Mouse (Mus musculus): ENCODE measurements around the gene Ubac1. TPM values are rescaled to one million over a fixed set of nuclear protein-coding genes. Genes with fewer than 3 reads are reported as not detected.

Ubac1 gene
- polyA plus RNA-seq, 1 experiment from 2014 or later: 95.6 TPM

DNA sequence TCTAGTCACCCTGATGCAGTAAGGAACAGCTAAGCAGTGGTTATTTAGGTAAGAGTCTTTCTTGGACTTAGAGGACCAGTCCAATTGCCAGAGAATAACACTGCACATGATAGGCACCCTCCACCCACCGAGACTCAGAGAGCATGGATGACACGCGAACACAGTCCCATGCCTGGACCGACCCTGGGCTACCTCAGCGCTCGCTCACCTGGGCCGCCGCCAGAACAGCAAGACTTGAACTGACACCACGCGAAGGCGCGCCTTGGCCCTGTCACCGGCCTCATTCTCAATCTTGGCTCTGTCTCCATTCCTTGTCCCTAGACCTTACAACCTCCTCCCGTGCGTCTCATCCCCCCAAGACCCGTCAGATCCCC lies 39.5 kb downstream of the Ubac1 start:
- H3K9me3 ChIP-seq (replicated peaks): no peaks in the 10 kb centered on the region
- 2% methylated on average over 16 of the region's 16 CpGs for WGBS
- peak overlapping the region; percentile 97 for H3K27ac ChIP-seq
- peak overlapping the region; percentile 97 for H3K4me3 ChIP-seq
- H3K4me1 ChIP-seq: peaks cover 31% of the 10 kb centered on the region
- DNase-seq (ENCODE audit: low spot score): peak; percentile 48
- H3K27me3 ChIP-seq (ENCODE audit: low read depth, poor library complexity, severe bottlenecking): peaks cover 14% of the 10 kb centered on the region
- H3K36me3 ChIP-seq: peaks cover 22% of the 10 kb centered on the region

DNA sequence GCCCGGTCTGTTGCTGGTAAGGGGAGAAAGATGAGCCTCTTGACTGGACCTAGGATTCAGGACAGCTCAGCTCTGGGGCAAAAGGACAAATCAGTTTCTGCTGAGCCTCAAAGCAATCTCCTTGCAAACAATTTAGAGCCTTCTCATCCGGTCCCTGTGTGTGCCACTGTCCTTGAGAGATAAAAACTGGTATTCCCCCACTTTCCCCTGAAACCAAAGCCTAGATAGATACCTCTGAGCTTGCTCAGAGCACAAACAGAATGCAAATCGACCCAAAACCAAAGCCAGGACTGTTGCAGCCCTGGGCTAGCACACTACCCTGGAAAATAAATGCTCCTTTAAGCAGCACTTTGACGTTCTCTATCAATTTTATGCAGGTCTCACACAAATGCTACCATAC lies 42.5 kb downstream of the Ubac1 start:
- Histone ChIP-seq H3K27ac (no peak overlapping the region), H3K9me3 (replicated peaks) (no peaks in the 10 kb centered on the region), H3K4me3 (no peak overlapping the region), H3K36me3 (peaks cover 40% of the 10 kb centered on the region), H3K27me3 (ENCODE audit: low read depth, poor library complexity, severe bottlenecking) (no peaks in the 10 kb centered on the region), H3K4me1 (peaks cover 27% of the 10 kb centered on the region)
- WGBS: 90% methylated on average over 4 of the region's 4 CpGs
- no peak for DNase-seq (ENCODE audit: low spot score)

DNA sequence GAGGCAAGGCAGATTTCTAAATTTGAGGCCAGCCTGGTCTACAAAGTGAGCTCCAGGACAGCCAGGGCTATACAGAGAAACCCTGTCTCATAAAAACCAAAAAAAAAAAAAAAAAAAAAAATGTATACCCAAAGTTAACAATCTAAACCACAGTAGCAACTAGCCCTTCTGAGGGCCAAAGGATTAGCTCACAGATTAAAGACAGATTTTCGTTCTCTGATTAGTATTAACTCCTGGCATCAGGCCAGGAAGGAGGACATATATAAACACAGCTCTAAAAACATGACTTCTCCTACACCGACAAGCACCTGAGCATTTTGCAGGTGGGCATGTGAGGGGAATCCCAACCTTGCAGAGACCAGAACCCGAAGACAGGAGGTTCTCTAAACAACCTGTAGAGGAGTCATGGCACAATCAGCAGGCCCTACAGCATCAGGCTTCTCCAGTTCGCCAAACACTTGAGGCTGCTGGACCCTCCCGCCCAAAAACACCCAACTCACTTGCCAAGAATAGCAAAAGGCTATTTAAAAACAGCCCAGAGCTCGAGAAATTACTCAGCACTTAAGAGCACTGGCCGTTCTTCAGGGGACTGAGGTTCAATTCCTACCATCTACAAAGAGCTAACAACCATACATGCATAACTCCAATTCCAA lies 43.8 kb downstream of the Ubac1 start:
- Histone ChIP-seq H3K9me3 (replicated peaks) (no peaks in the 10 kb centered on the region), H3K27ac (no peak overlapping the region), H3K36me3 (peaks cover 53% of the 10 kb centered on the region), H3K4me3 (no peak overlapping the region), H3K4me1 (peaks cover 25% of the 10 kb centered on the region), H3K27me3 (ENCODE audit: low read depth, poor library complexity, severe bottlenecking) (no peaks in the 10 kb centered on the region)
- no peak for DNase-seq (ENCODE audit: low spot score)
- 87% methylated on average over 7 of the region's 7 CpGs for WGBS

DNA sequence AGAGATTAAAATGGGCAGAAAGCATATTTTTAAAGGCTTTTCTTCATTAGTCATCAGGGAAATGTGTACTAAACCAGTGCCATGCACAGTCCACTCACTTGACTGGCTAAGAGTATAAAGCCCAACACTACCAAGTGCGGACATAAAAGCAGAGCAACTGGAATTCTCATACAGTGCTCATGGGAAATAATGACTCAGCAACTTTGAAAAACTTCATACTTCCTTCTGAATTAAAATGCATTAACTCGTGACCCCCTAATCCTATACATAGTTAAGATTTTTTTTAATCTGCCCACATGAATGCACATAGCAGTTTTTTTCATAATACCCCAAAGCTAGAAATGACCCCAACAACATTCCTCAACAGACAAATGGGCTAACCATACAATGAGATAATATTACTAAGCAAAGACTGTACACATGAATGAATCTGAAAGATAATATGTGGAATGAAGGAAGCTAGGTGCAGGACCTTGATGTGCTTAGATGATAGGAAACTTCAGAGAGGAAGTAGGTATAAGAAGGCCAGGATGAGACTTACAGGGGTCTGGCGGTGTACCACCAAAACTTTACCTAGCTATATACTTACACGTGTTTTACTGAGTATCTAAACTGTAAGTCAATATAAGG lies 46.3 kb downstream of the Ubac1 start:
- Histone ChIP-seq H3K27me3 (ENCODE audit: low read depth, poor library complexity, severe bottlenecking) (no peaks in the 10 kb centered on the region), H3K9me3 (replicated peaks) (no peaks in the 10 kb centered on the region), H3K4me3 (no peak overlapping the region), H3K36me3 (peaks cover 69% of the 10 kb centered on the region), H3K27ac (no peak overlapping the region), H3K4me1 (peaks cover 8% of the 10 kb centered on the region)
- no peak for DNase-seq (ENCODE audit: low spot score)
- WGBS: 90% methylated on average over 4 of the region's 4 CpGs

DNA sequence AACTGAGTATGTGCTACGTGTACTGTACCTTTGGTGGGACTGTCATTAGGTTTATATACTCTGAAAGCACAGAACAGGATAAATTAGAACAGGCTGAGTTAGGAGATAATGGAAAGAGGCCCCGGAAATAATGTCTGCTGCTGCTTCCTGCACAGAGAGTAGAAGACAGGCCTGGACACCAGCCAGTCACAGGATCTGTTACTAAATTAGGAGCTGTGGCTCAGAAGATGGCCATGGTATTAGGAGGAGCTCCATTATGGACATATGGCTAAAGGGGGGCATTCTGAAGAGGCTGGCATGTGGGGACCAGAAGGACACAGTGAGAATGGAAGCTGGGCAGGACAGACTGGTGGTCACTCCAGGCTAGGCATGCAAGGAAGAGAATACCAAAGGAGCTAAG lies 51.1 kb downstream of the Ubac1 start:
- H3K9me3 ChIP-seq (replicated peaks): no peaks in the 10 kb centered on the region
- no peak overlapping the region for H3K27ac ChIP-seq
- H3K4me1 ChIP-seq: no peaks in the 10 kb centered on the region
- H3K4me3 ChIP-seq: no peak overlapping the region
- H3K27me3 ChIP-seq (ENCODE audit: low read depth, poor library complexity, severe bottlenecking): no peaks in the 10 kb centered on the region
- no peak for DNase-seq (ENCODE audit: low spot score)
- WGBS: 90% methylated on average over 2 of the region's 2 CpGs
- peaks cover 78% of the 10 kb centered on the region for H3K36me3 ChIP-seq

DNA sequence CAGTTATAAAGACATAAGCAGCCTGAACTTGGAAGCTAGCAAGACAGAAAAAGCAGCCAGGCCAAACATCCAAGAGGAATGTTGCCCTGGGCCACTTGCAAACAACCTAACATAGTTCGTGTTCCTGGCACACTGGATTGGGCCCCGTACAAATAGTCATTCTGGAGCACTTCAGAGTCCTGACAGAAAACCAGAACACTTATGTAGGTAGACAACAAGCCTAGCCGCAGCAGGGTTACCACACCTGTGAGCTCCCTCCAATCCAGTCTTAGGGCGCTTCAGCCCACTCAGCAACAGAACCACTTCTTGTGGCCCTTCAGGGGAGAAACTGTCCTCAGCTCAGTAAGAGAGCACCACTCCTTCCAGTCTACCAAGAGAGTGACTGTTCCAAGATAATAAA lies 52.2 kb downstream of the Ubac1 start:
- H3K27ac ChIP-seq: no peak overlapping the region
- H3K27me3 ChIP-seq (ENCODE audit: low read depth, poor library complexity, severe bottlenecking): no peaks in the 10 kb centered on the region
- no peak for DNase-seq (ENCODE audit: low spot score)
- peaks cover 85% of the 10 kb centered on the region for H3K36me3 ChIP-seq
- WGBS: 88% methylated on average over 4 of the region's 4 CpGs
- H3K4me1 ChIP-seq: no peaks in the 10 kb centered on the region
- H3K4me3 ChIP-seq: no peak overlapping the region
- no peaks in the 10 kb centered on the region for H3K9me3 ChIP-seq (replicated peaks)

DNA sequence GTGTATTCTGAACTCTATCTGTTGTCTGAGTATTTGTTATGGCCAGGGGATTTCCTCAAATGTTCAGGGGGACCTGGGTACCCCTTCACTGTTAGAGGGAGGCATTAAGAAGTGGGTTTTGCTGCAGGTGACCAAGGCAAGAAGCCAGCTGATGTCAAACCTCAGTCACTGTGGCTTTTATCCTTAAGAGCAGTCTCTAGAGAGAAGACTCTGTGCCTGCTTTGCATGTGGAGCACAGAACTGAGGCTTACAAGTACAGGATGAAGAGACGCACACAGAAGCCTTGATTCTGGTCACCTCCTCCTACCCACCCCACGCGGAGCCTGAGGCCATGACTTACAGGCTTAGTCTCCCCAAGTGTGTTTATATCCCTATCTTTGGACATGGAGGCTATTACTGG lies 72.3 kb downstream of the Ubac1 start:
- WGBS: 95% methylated on average over 3 of the region's 3 CpGs
- Histone ChIP-seq H3K4me3 (no peak overlapping the region), H3K27ac (no peak overlapping the region), H3K36me3 (peaks cover 94% of the 10 kb centered on the region), H3K27me3 (ENCODE audit: low read depth, poor library complexity, severe bottlenecking) (no peaks in the 10 kb centered on the region), H3K4me1 (no peaks in the 10 kb centered on the region), H3K9me3 (replicated peaks) (no peaks in the 10 kb centered on the region)
- no peak for DNase-seq (ENCODE audit: low spot score)

Other genes starting within 250 kb of the Ubac1 start
- not detected in 2 replicates for gene Lcn11, start 244.7 kb downstream of the Ubac1 start, polyA plus RNA-seq (2016; fragmentation: Nextera tagmentation; extraction: Ambion mirVana)
- not detected in 2 replicates for gene Gm13539, start 239.5 kb downstream of the Ubac1 start, polyA plus RNA-seq (2016; fragmentation: Nextera tagmentation; extraction: Ambion mirVana)
- gene Glt6d1, start 205.9 kb downstream of the Ubac1 start, polyA plus RNA-seq (2016; fragmentation: Nextera tagmentation; extraction: Ambion mirVana): not detected in 2 replicates
- not detected in 2 replicates for gene Lcn9, start 198.6 kb downstream of the Ubac1 start, polyA plus RNA-seq (2016; fragmentation: Nextera tagmentation; extraction: Ambion mirVana)
- gene Sohlh1, start 174.5 kb downstream of the Ubac1 start, polyA plus RNA-seq (2016; fragmentation: Nextera tagmentation; extraction: Ambion mirVana): not detected in 2 replicates
- gene Kcnt1, start 158.0 kb downstream of the Ubac1 start, polyA plus RNA-seq (2016; fragmentation: Nextera tagmentation; extraction: Ambion mirVana): 0.20 TPM in 1 of 2 replicates, not detected in the other
- gene Camsap1, start 38.5 kb downstream of the Ubac1 start, polyA plus RNA-seq (2016; fragmentation: Nextera tagmentation; extraction: Ambion mirVana): 30.5 and 34.7 TPM in 2 replicates
- gene Nacc2, start 101.5 kb upstream of the Ubac1 start, polyA plus RNA-seq (2016; fragmentation: Nextera tagmentation; extraction: Ambion mirVana): 3.2 and 3.6 TPM in 2 replicates
- gene Lhx3, start 186.5 kb upstream of the Ubac1 start, polyA plus RNA-seq (2016; fragmentation: Nextera tagmentation; extraction: Ambion mirVana): 0.18 TPM in 1 of 2 replicates, not detected in the other
- gene Qsox2, start 215.8 kb upstream of the Ubac1 start, polyA plus RNA-seq (2016; fragmentation: Nextera tagmentation; extraction: Ambion mirVana): 14.7 and 16.1 TPM in 2 replicates